Comparison of ENCODE assay signal across 10 mouse cellular contexts in the genomic region with DNA sequence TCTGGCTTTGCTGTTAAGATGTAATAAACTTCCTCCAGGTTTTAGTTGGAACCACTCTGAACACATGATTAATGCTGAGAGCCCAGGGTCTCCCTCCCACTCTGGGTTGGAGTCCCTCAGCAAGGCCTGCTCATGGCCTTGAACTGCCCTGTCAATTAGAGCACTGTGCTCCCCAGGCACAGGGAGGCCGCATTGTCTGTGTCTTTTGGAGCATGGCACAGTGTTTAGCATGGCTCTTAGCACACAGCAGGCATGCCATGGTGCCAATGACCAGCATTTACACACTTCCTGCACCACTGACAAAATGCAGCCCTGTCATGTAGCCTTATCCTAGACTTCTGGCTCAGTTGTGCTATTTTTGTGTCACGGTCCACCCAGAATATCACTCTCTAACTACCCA.
DNase-seq lines count a peak whose midpoint lies in the region; ATAC-seq lines count a peak whose summit lies in the region.
"Had no signal": no experiment of that assay in that cellular context is flagged by ENCODE, and none has a peak within 500 bp of the region (broad histone marks: within the 10 kb centered on the region; RNA-seq: fewer than 3 reads in every experiment).

No protein-coding gene starts in this region.

- no peak overlapping the region for H3K4me3 ChIP-seq in forebrain, embryonic 14.5 days (ENCODE audit: low read depth, low read length)
- no peak overlapping the region for H3K4me3 ChIP-seq in midbrain, embryonic 12.5 days
- H3K4me3 ChIP-seq: lung, embryonic 15.5 days had no signal

- no peaks in the 10 kb centered on the region for H3K27me3 ChIP-seq in forebrain, embryonic 14.5 days (replicated peaks; ENCODE audit: control insufficient read depth, insufficient read depth, low read length)
- no peaks in the 10 kb centered on the region for H3K27me3 ChIP-seq in midbrain, embryonic 12.5 days
- H3K27me3 ChIP-seq: lung, embryonic 15.5 days had no signal

- no peak overlapping the region for H3K4me2 ChIP-seq in forebrain, embryonic 14.5 days (ENCODE audit: low read length)
- H3K4me2 ChIP-seq in midbrain, embryonic 12.5 days (replicated peaks): no peak overlapping the region
- H3K4me2 ChIP-seq: lung, embryonic 15.5 days had no signal

- H3K9me3 ChIP-seq in forebrain, embryonic 14.5 days (replicated peaks; ENCODE audit: control insufficient read depth, low read length): no peaks in the 10 kb centered on the region
- H3K9me3 ChIP-seq in midbrain, embryonic 12.5 days: no peaks in the 10 kb centered on the region
- H3K9me3 ChIP-seq: lung, embryonic 15.5 days had no signal

- H3K4me1 ChIP-seq in forebrain, embryonic 14.5 days (ENCODE audit: control insufficient read depth, insufficient read depth, low read length): peaks cover 9% of the 10 kb centered on the region
- H3K4me1 ChIP-seq in midbrain, embryonic 12.5 days: peaks cover 20% of the 10 kb centered on the region

- 22% methylated on average over 2 of the region's 2 CpGs for WGBS in forebrain, embryonic 14.5 days
- WGBS in midbrain, embryonic 12.5 days: 56% methylated on average over 2 of the region's 2 CpGs

- ATAC-seq in forebrain, embryonic 14.5 days: peak; percentile 90
- ATAC-seq in midbrain, embryonic 12.5 days (ENCODE audit: low FRiP score, low read depth): peak; percentile 88

- H3K36me3 ChIP-seq in forebrain, embryonic 14.5 days (ENCODE audit: control insufficient read depth, insufficient read depth, low read length): no peaks in the 10 kb centered on the region
- H3K36me3 ChIP-seq in midbrain, embryonic 12.5 days: no peaks in the 10 kb centered on the region
- H3K36me3 ChIP-seq: lung, embryonic 15.5 days had no signal

- peak; percentile 15 to 23 for DNase-seq in cerebellum, postnatal 14 days
- no peak for DNase-seq in cerebellum, adult 8-10 months
- DNase-seq in adrenal gland, adult 8-10 months: peak; percentile 50
- DNase-seq in forebrain, embryonic 14.5 days (ENCODE audit: low spot score): peak; percentile 80
- no peak for DNase-seq in right cerebral cortex, postnatal 4 days
- no peak for DNase-seq in right cerebral cortex, postnatal 36 days (ENCODE audit: low spot score in 2 of 2)
- DNase-seq in left cerebral cortex, adult 8-10 months (ENCODE audit: low spot score in 2 of 2): no peak

- H3K9ac ChIP-seq in forebrain, embryonic 14.5 days (ENCODE audit: low read length): no peak overlapping the region
- H3K9ac ChIP-seq in midbrain, embryonic 12.5 days (replicated peaks): no peak overlapping the region
- H3K9ac ChIP-seq: lung, embryonic 15.5 days had no signal

- no peak overlapping the region; the same call in 1 of the 2 replicates for H3K27ac ChIP-seq in forebrain, embryonic 14.5 days (ENCODE audit: low read depth, low read length)
- 0 out of 2 replicates have a peak overlapping the region, but pooled peaks have one; percentile 10 for H3K27ac ChIP-seq in midbrain, embryonic 12.5 days (replicated peaks)
- H3K27ac ChIP-seq: kidney, postnatal 0 days; lung, embryonic 15.5 days had no signal

Comparison
In these comparisons a context has a peak if more than half of its experiments do, and no peak if none do; other contexts are left out.
1. DNase-seq: peak in cerebellum, postnatal 14 days (2 of 2), adrenal gland, adult 8-10 months (single experiment) and forebrain, embryonic 14.5 days (single experiment); none in cerebellum, adult 8-10 months (single experiment), right cerebral cortex, postnatal 4 days (single experiment), right cerebral cortex, postnatal 36 days (0 of 2) and left cerebral cortex, adult 8-10 months (0 of 2).